Mouse (Mus musculus) brown adipose tissue, adult 24 weeks (tissue): ENCODE measurements around the gene Cntf. TPM values are rescaled to one million over a fixed set of nuclear protein-coding genes. Genes with fewer than 3 reads are reported as not detected.
A peak's percentile ranks its signal among the peaks of the same experiment; 100 is the strongest.

Source experiments
- H3K27ac ChIP-seq: fragments of 200-500 bp; replicated peaks from 2 replicates; pipeline ENCODE4 v1.5.1; 2012; ENCODE audit warnings: low read depth, mild to moderate bottlenecking, low read length
- H3K4me1 ChIP-seq: fragments of 200-500 bp; 2 replicates; pipeline ENCODE4 v1.6.1; 2012; ENCODE audit warnings: low read length, mixed read lengths; ENCODE audit not compliant: control insufficient read depth, insufficient read depth, insufficient read length
- H3K4me3 ChIP-seq: fragments of 200-500 bp; 2 replicates; pipeline ENCODE4 v1.5.1; 2012; ENCODE audit warnings: low read depth, mild to moderate bottlenecking, low read length, moderate library complexity; ENCODE audit not compliant: insufficient read depth
- polyA plus RNA-seq: library from polyadenylated mRNA; stranded (reverse); fragments of >200 nt; gene quantifications from 2 replicates; pipeline ENCODE4 v1.2.4, GENCODE M21; 2012; ENCODE audit not compliant: missing spikeins, insufficient read depth, insufficient read length

Cntf gene
- polyA plus RNA-seq, result 1.8 and 2.6 TPM in 2 replicates

DNA sequence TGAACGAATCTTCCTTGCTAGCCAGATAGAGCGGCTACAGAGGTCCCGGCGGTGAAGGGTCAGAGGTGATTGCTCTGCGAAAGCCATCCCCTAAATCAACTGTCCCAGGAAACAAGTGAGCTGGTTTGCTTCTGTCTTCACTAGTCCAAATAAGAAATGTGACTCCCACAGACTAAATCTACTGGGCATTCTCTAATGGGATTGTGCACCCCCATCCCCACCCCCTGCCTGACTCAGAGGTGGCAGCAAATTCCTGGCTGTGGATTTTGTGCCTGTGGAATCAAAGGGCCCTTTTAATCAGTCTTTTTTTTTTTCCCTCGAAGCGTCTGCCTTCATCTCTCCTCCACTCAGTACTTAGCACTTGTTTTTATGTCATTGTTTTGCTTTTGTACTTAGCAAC lies at the start of gene Cntf:
Gene Cntf (minus strand): TSS at position 325 of the 400 bp plus-strand sequence.
- H3K4me3 ChIP-seq, result no peak within 1 kb of the TSS
- no peak within 1 kb of the TSS; the same call in 1 of the 2 replicates for H3K27ac ChIP-seq

DNA sequence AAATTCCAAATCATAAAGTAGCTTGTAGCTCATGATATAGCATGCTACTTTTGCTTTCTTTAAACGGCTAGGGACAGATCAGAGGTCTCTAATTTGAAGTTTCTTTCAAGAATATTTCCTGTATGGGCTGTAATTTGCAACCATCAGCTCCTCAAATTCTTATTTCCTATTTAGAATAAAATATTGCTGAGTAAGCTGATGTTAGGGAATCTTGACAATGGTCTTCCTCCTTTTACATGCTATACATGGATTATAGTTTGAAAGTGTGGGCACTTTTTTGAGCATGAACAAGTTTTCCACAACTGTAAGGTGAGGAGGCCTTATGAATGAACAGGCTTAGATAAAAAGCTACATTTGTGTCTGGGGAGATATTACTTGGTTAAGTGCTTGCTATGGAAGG lies 48.5 kb upstream of the Cntf start:
- Histone ChIP-seq H3K27ac (no peak overlapping the region), H3K4me3 (no peak overlapping the region), H3K4me1 (no peaks in the 10 kb centered on the region)

More for the DNA sequence above, at the start of gene Cntf:
- H3K4me1 ChIP-seq, result no peaks in the 10 kb centered on the region

DNA sequence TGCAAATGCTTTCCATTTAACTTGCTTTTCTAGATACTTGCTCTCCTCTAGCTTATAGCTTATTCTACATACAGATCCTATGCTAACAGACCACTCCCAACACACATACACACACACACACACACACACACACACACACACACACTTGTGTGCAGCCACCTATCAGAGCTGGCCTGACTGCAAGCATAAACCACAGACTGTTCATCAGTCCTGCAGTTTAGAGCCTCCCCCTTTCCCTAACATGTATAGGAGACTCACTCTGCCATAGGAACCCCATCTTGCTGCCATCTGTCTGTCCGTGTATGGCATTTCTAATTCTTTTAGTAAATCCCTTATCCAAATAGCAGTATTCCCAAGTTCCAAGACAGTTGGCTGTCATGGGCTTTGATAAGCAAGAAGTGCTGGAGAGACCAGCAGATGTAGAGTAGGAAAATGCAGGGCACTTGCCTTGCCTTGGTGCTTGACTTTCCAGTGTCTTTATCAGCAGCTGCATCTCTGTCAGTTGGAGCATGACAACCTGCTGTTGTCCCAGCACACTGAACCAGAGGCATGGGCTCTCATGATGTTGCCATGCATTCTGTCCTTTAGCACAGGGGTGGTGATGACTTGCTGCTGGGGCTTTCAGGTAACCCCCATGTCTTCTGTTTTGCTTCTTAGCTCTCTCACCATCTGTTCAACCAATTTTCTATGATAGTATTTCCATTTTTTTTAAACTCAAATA lies 47.4 kb upstream of the Cntf start:
- Histone ChIP-seq H3K27ac (no peak overlapping the region), H3K4me1 (no peaks in the 10 kb centered on the region), H3K4me3 (no peak overlapping the region)

DNA sequence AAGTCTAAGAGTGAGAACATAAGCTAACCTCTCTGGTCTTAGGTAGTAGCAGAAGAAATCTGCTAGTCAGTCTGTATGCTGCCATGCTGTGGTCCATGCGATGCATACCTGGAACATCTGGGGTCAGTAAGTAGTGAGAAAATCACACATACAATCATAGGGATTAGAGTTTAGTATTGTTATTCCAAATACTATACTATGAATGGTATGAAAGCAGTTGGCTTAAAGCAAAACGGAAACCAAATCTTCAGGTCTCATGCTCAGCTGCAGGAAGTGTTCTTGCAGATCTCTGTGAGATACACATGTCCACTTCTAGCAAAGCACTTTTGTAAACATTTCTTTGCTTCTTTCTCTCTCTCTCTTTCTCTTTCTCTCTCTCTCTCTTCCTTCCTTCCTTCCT lies 40.8 kb upstream of the Cntf start:
- H3K4me1 ChIP-seq, result no peaks in the 10 kb centered on the region
- H3K27ac ChIP-seq, result 0 out of 2 replicates have a peak overlapping the region, but pooled peaks have one; percentile 23
- H3K4me3 ChIP-seq, result no peak overlapping the region

DNA sequence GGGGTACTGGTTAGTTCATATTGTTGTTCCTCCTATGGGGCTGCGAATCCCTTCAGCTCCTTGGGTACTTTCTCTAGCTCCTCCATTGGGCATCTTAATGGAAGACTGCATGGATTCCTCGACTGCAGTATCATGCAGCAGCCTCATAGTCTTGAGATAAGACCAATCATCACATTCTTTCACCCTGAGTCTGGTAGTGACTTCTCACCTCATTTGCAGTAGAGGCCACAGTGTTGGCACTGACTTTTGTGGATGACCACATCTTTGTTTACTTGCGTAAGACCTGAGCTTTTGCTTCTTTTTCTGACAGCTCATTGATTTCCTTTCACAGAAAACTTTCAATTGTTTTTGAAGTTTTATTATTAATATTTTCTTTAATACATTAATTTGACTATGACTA lies 40.3 kb upstream of the Cntf start:
- no peak overlapping the region for H3K4me3 ChIP-seq
- no peaks in the 10 kb centered on the region for H3K4me1 ChIP-seq
- H3K27ac ChIP-seq, result no peak overlapping the region

DNA sequence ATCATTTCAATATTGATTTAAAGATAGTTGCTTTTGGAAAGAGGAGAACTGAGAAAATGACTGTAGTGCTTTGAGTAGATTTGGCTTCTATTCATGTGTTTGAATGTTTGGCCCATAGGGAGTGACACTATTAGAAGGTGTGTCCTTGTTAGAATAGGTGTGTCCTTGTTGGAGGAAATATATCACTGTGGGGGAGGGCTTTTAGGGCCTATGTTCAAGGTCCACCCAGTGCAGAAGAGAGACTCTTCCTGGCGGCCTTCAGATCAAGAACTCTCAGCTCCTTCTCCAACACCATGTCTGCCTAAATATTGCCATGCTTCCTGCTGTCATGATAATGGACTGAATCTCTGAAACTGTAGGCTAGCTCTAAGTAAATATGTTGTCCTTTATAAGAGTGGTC lies 38.8 kb upstream of the Cntf start:
- Histone ChIP-seq H3K27ac (no peak overlapping the region), H3K4me1 (no peaks in the 10 kb centered on the region), H3K4me3 (no peak overlapping the region)

DNA sequence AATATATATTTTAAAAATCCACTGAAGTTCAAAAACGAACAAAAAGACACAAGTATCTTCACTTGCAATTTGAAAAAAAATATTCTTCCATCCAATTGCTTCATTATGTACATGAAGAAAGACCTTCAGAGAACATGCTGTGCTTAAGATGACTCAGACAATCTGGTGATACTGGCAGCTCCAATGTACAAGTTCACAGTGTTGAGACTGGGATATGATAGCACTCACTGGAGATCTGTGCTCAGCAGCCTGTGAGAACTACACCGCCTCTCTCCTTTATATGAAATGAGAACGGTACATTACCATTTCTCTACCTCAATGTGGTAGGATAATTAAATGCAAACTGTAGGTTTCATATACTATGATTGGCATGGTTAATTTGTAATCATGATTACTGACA lies 37.4 kb upstream of the Cntf start:
- Histone ChIP-seq H3K4me3 (no peak overlapping the region), H3K27ac (no peak overlapping the region), H3K4me1 (no peaks in the 10 kb centered on the region)

DNA sequence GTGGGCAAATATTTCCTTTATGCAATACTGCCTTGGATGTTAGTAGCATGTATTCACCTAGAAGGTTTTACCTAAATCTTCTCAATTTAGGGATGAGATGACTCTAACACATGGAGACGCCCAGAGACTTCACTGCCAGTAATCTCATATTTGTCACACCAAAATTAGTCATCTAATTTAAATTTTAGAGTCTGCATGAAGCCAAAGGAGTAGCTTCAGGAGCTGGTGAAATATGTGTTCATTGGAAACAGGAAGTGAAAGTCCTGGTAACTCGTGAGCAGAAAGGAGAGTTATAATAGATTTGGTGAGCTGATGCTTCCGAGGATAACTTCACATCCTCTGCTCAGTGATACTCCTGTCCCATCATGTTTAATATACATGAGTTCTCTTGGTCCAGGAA lies 35.6 kb upstream of the Cntf start:
- Histone ChIP-seq H3K4me3 (no peak overlapping the region), H3K4me1 (no peaks in the 10 kb centered on the region), H3K27ac (no peak overlapping the region)

DNA sequence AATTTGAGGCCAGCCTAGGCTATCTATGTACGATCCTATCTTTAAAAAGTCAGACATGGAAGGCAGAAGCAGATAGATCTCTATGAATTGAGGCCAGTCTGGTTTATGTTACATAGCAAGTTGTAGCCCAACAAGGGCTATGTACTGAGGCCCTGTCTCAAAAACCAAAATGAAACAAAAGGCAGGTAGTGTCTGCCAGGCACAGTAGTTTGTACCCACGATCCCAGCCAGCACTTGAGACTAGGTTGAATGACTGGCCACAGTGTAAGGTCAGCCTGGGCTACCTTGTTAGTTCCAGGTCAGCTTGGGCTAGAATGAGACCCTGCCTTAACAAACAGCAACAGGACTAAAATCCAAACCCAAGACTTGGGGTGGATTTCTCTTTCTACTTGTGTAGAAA lies 35.2 kb upstream of the Cntf start:
- Histone ChIP-seq H3K4me1 (no peaks in the 10 kb centered on the region), H3K4me3 (no peak overlapping the region), H3K27ac (peak overlapping the region; percentile 55)

DNA sequence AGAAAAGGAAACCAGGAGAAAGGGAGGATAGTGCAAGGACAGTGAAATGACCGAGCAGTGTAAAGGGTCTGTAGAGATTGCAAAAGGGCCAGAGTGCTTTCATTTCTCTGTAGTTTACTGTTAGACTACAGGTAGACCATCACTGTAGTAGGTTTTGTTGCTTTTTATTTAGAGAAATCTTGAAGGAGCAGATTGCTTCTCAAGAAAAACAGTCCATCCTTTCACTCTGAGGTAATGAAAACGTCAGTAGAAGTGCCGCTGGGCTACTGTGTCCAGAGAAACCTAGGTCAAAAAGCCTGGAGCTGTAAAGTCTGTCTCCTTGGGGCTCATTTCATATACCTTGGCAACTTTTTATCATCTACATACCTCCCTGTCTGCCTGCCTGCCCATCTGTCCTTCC lies 33.6 kb upstream of the Cntf start:
- Histone ChIP-seq H3K4me1 (no peaks in the 10 kb centered on the region), H3K27ac (peak overlapping the region; percentile 59), H3K4me3 (peak overlapping the region; percentile 39; the same call in 1 of the 2 replicates)

DNA sequence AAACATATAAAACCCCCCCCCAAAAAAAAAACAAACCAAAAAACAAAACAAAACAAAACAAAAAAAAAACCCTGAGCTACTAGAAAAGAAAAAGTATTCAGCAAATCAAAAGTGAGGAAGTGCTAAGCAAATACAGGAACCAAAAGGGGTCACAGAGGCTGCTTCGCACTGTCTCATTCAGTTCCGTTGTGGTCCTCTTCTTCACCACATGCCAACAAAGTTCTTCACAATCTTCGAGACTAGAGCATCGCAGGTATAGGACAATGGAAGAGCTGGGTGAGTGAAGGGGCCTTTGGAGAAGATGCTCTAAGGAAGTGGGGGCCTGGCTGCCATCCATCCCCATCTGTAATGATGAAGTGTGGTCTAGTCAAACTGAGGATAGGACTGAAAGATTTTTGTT lies 33.0 kb upstream of the Cntf start:
- Histone ChIP-seq H3K4me3 (peak overlapping the region; percentile 39), H3K4me1 (no peaks in the 10 kb centered on the region), H3K27ac (peak overlapping the region; percentile 59)

DNA sequence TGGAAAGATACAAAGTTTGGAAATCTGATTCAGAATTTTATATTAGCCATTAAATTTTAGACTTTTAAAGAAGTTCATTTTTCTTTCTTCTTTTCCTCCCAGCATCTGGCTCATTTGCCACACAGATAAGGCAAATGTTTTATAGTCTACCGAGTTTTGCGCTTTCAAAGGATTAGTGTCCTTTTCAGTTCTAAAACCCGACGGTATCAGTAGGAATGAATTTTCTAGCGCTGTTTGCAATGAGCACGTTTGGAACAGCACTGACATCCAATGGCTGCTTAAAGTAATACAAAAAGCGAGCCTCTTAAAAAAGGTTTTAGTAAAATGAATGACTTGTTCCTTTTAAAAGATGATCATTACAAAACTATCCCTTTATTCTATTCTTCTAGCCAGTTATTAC lies 31.6 kb upstream of the Cntf start:
- Histone ChIP-seq H3K27ac (peak overlapping the region; percentile 94), H3K4me3 (peak overlapping the region; percentile 76; the same call in 1 of the 2 replicates), H3K4me1 (no peaks in the 10 kb centered on the region)

DNA sequence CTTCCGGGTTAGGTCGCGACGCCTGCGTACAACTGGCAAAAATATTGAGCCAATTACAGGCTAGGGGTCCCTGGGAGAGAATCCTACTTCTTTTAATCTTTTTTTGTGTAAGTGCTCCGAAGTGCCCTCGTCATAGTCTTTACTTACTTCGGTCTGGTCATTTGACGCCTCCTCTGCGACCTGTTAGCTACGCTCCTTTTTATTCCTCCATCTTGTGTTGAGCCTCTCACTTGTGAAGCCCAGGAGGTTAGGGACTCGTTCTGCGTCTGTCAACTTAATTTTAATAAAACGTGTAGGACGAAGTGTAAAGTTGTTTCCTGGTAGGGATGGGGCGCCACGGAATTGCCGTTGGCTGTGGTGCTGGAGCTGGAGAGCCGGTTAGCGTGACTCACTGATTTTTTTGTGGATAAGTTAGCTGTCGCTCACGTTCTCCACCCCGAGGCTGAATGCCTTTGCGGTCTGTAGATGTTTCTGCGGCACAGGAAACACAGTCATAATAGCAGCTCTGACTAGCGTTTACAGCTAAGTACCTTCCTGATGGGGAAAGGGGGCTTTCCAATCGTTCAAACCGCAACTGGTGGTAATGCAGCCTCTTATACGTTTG lies 31.0 kb upstream of the Cntf start:
- peak overlapping the region; percentile 94 for H3K27ac ChIP-seq
- H3K4me3 ChIP-seq, result peak overlapping the region; percentile 76
- 0 out of 2 replicates have a peak, but pooled peaks cover 3% of the 10 kb centered on the region for H3K4me1 ChIP-seq

DNA sequence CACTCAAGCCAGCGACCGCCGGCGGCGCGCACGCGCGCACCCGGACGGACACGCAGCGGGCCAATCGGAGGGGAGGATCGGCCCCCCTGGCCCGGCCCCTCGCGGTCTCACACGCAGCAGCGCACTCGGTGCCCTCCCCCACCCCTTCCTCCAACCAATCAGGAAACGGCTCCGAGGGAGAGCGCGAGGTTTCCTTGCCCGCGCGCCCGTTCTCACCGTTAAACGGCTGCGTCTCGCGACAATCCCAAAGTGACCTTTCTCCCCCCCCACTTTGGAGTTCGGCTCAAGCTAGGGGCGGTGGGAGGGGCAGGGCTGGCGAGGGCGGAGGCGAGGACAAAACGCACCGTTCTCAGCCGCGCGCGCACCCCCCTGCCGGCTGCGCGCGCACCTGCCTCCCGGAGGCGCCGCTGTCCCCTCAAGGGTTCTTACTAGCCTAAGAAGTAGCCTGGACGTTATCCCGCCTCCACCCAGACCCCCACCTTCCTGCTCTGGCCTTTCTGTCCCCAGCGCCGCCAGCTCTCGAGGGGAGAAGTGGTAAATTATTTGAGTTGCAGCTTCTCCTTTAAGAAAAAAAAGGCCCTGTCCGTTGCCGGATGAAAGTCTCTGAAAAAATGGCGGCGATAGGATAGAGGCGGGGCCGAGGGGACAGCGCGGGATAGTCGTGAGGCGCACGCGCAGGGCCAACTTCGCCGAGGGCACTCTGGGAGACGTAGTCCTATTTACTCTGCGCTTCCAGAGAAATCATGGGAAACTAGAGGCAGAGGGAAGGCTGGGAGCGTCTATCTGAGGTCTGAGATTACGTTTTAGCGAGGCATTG lies 30.3 kb upstream of the Cntf start, which contains the start of the genes Zfp91 and Lpxn:
Gene Zfp91 (minus strand): TSS at position 616 of the 817 bp plus-strand sequence.
Gene Lpxn (plus strand): TSS at position 683 of the 817 bp plus-strand sequence.
- peak within 1 kb of the TSS; percentile 98 for H3K27ac ChIP-seq
- peak within 1 kb of the TSS; percentile 99 for H3K4me3 ChIP-seq
- peaks cover 5% of the 10 kb centered on the region for H3K4me1 ChIP-seq

DNA sequence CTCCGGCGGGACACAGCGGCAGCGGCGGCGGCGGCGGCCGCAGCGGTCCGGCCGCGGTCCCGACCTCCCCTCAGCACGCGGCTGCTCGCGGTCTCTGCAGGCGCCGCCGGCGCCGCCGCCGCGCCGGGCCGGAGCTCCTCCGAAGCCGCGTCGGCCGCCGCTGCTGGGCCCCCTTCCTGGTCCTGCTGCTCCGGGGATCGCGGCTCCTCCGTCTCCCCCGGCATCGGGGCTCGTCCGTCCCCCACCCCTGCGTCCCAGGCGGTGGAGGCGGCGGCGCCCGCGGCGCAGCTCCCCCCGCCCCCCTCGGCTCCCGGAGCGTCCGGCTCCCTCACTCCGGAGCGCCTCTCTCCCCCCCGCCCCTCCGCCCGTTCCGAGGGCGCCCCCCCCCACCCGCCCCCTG lies 29.7 kb upstream of the Cntf start:
- peak overlapping the region; percentile 99 for H3K4me3 ChIP-seq
- H3K27ac ChIP-seq, result peak overlapping the region; percentile 96
- peaks cover 5% of the 10 kb centered on the region for H3K4me1 ChIP-seq
